Mouse (Mus musculus) G1E-ER4 (cell line): ENCODE data around the gene Myo1b. TPM values are rescaled to one million over a fixed set of nuclear protein-coding genes. Genes with fewer than 3 reads are reported as not detected.

ENCODE experiments used
- GATA1 ChIP-seq: IDR thresholded peaks from one replicate; pipeline ENCODE4 v1.8.0; 2012; ENCODE audit warnings: low read length, inconsistent platforms
- polyA plus RNA-seq: library from polyadenylated mRNA; stranded (reverse); fragments of >175 nt; gene quantifications from 2 replicates; pipeline ENCODE4 v1.2.3, GENCODE M21; 2012

Myo1b gene
- polyA plus RNA-seq = not detected in 2 replicates

DNA sequence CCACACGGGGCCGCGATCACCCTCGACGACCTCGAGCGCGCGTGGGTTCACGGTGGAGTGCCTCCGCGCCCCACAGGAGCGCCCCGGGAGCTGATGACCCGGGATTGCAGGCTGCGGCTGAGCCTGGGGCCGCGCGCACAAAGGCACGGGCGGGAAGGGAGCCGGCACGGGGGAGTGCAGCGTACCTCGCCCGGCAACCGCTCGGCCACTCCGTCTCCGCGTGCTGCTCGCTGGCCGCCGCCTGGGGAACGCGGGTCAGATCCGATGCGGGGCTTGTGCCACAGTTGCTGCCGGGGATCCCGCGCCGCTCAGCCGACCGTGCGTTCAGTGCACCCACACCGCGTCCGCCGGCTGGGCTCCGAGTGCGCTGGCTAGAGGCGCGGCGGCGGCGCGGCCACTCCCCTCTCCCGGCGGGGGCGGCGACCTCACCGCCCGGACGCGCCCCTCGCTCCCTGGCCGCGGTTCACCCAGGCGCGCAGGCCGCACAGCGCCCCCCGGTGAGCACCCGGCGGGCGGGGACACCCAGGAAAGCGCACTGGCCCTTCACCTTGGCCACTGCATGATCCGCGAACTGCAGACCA lies at the start of gene Myo1b:
Gene Myo1b, minus strand, starts transcription at position 496 of the 581 bp plus-strand sequence.
- TF ChIP-seq GATA1 = no peak

DNA sequence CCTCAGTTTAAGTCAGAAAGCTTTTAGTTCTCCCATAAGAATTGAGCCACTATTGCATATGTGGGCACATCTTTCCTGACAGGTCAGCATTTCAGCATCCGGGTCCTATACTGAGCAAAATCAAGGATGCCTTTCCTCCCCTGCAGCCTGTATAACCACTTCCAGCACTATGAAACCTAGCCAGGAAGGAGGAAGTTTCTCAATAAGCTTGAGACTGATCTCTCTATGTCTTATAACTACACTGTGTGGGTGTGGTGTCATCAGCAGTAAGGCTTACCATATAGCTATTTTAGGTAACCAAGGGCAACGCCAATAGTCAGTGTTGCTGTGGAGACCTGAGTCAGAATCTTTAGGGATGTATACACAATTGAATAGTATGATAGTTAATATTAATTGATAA lies 48.8 kb upstream of the Myo1b start:
- no peak for TF ChIP-seq GATA1

DNA sequence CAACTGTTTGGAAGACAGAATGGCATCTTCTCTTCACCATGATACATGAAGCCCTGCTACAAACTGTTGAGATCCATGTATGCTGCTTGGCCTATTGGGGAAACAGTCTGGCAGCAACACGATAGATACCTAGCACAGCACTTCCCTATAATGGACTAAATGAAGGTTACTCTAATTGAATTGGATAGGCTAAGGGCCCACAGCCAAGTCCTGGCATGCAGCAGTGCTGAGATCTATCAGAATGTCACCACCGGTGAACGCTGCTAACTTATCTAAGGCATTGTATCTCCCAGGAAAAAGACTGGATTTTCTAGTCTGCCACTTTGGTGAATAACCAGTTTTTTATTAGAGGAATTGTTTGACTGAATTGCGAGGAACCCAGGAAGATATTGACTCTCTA lies 31.2 kb upstream of the Myo1b start:
- no peak for TF ChIP-seq GATA1

DNA sequence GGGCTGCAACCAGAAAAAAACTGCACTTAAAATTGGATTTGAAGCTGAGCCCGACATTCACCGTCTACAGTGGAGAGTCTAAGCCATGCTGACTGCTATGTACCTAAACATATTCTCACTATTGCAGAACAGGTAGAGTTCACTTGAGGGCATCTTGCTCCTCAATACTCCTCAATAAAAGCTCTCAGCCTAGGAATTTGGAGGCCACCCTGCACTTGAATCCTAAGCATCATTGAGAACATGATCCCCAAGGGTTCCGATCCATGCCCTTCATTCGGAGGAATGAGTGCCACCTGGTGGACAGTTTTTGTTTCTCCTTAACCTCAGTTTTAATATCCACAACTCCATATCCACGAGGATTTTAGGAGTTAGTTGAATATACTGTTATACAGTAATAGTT lies 28.9 kb upstream of the Myo1b start:
- TF ChIP-seq GATA1 = no peak

DNA sequence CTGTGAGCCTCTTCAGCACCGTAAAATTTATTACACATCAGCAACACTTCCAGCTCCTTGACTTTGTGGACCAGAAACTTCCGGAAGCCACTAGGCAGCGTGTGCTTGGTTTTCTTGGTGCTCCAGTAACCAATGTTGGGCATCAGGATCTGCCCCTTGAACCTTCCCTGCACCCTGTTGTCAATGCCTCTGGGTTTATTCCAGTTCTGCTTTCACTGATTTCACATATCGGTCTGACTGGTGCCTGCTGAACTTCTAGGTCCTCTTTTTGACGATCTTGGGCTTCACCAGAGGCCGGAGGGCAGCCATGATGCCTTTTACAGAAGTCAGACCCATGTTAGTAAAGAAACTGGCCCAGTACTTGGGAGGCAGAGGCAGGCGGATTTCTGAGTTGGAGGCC lies 22.5 kb upstream of the Myo1b start:
- TF ChIP-seq GATA1 = no peak

DNA sequence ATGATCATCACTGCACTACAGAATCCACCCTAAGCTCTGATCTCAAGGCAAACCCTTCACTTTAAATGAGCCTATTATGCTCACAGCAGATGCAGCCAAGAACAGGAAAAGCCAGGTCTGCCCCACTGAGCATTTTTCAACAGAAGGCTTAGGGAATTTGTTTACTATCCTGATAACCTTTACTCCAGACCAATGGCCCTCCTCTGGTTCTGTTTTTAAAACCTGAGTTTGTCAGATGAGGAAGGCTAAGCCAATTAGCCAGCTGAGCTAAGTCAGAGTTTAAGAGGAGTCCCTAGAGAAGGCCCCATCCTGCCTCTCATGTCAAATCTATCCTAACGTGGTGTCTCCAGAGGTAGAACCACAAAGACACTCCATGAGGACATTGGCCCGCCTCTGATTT lies 19.1 kb upstream of the Myo1b start:
- no peak for TF ChIP-seq GATA1

DNA sequence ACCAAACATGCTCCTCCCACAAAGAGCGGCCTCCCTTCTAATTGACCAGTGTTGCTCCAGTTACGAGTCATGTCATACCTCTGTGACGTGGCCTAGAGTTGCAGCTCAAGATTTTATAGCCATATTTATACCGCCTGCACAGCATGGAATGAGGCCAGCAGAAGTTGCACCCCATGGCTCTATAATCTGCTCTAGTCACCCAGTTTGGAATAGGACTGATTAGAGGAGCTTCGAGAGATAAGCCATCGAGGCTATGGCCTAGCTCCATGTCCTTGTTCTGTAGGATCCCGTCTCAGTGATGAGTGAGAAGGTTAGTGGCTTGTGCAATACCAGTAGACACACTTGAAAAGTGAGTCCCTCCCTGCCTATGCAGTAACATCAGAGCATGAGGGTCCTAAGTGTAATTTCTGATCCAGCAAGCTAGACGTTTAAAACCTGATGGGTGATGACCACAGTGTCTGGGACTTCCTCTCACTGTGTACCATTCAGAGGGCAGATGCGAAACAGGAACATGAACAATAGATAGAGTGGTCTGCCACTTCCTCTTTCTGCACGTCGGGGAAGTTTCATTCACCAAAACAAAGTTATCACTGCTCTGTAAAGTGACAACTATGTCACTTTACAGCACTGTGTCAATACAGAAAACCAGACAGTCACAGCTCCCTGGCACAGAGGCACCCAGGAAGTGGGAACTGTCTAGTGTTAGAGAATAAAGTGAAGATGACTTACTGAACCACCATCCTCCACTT lies 18.5 kb upstream of the Myo1b start:
- TF ChIP-seq GATA1 = no peak

DNA sequence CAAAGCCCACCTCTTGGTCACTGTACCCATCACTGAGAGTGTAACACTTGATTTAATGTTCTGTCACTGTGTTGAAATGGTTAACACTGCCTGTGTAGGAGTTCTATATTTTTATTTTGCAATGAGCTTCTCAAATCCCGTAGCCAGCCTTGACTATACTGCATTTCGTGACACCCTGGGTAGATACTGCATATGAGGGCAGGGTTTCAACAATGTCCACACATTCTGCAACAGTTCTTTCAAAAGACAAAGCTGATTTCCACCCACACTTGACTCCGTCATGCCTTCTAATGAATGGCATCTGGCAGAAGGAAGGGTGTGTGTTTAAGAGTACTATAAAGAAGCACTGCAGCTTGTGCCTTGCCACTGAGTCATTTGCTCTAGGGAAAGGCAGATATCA lies 17.0 kb upstream of the Myo1b start:
- TF ChIP-seq GATA1 = no peak

DNA sequence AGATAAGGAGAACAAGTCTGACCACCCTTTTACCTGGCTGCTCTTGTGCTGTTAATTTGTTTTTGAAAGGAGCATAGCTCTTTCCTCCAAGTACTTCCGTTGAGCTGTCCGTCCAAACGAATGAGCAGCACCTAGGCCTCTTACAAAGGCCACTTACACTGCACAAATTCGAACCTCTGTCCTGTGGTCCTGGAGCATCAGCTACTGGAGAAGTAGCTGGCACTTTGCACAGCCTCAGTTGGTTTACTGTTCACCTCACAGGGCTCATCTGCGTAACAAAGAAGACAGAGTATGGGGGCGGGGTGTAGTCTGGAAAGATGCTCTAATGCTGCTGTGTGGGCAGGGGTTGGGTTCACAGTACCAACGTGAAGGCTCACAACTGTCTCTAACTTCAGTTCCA lies 15.7 kb upstream of the Myo1b start:
- no peak for TF ChIP-seq GATA1

DNA sequence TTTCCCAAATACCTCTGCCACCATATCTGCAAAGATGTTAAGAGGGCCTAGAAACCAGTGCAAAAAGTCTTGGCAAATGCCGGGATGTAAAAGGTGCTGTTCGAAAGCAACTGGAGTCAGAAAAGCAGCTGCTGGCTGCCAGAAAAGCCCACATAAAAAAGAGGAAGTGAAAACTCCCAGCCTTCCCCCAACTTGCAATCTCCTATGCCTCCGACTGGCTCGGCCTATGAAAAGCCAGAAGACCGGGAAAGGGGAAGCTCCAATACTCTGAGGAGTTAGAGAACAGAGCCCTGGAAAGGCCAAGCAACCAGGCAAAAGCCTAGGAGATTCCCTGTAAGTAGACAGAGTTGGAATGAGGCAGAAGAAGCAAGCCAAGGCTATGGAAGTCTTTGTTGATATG lies 14.7 kb upstream of the Myo1b start:
- TF ChIP-seq GATA1 = no peak

DNA sequence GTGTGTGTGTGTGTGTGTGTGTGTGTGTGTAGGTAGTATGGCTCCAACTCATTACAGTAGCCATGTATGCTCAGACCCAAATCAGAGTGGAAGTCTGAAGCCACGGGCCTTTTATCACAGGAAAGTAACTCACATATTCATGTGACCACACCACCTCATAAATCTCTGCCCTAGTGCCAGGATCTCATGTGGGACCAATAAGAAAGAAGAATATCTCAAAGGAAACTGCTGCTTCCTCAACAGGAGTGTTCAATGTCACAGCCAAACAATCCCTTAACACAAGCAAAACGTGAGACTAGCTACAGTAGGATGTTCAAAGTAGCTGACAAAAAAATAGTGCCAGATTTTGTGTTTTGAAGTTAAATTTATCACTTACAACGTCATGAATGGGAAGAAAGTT lies 13.7 kb upstream of the Myo1b start:
- no peak for TF ChIP-seq GATA1

DNA sequence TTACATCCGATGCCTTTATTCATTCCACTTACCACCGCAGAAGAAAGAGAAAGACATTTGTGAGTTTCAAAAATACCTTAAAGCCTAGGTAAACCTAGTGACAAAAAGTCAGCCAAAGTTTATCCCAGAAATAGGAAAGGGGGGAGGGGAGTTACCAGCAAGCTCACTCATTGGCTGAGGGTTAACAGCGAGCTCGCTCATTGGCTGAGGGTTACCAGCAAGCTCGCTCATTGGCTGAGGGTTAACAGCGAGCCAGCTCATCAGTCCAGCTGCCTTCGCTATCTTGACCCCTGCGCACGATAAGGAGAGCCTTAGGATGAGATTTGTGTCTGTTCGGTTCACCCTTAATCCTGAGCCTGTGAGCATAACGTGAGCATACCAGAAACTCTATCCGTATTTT lies 6.9 kb upstream of the Myo1b start:
- no peak for TF ChIP-seq GATA1

DNA sequence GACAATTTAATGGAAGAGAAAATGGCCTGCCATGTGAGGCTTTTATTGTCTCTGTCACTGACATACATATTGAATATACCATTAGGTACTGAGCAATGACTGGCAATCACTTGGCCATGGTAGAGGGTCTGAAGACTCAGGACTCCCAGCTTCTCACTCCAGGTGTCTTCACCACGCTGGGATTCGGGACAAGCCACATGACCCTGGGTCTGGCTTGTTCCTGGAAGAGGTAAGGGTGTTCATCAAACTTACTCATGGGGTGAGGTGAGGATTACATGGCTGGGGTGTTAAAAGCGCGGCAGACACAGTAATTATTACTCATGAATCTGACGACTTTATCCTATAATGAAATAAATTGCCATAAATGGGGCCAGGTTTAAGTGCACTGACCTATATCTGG lies 405 bp upstream of the Myo1b start:
- no peak for TF ChIP-seq GATA1

DNA sequence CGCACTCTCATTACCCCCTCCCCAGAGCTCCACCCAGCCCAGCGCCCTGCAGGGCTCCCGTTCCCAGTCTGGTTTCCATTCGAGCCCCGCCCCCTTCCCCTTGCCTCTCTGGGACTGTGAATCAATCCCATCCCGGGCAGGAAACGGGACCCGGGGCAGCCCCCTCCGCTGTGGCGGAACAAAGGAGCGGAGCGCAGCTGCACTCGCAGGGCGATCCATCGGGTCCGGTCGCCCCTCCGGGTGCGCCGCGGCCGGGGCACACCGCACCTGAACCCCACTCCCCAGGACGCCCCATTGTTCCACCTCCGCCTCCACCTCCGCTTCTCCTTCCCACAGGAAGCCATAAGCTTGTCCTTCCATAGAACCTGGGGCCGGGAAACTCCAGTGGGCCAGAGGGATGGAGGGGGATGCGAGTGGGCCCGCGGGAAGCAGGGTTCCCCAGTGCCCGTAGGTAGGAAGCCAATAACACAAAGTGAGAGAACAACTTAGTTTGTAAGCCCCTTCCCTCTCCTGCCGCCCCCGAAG lies 758 bp downstream of the Myo1b start:
- TF ChIP-seq GATA1 = no peak

DNA sequence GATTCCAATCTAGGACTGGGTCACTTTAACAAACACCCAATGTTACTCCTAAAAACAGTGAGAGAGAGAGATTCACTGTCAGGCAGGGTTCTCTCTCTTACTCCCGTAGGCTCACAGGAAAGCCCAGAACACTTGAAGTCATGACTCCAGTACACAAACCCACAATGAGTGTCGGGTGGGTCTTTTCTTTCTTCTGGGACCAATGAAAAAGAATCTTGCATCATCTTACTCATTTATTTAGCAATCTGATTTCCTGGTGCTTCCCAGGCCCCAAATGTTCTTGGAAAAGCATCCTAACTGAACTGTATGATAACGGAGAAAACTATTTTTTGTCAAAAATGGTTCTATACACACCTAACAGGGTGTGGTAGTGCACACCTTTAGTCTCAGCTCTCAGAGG lies 1.8 kb downstream of the Myo1b start:
- TF ChIP-seq GATA1 = no peak

DNA sequence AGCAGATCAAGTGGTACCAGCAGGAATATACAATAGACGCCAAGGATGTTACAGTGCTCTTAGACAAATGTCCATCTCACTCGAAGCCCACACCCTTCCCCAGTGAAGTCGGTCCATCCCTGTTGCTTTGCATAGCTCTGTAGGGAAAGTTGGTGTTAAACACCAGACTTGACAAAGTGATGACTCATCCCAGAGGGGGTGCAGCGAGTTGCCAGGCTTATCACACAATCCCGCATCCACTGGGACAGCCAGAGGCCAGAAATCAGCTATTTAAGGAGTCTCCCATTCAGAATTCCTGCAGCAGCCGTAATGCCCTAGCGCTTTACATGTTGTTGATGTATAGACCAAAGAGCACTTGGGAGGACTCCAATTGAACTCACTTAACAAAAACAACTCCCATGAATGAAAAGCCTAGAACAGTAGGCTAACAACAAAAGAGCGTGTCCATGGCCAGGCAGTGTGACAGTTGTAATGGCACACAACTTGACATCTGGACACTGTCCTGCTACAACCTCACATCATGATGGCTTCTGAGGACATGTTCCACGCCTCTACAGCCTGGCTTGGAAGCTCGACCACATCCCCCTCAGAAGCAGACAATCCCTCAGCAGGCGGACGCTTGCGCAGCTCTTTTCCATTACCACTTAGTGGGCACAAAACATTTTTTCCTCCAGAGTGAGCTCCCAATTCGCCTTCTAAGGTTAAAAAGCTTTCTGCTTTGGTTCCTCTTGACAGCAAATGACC lies 2.6 kb downstream of the Myo1b start:
- no peak for TF ChIP-seq GATA1

DNA sequence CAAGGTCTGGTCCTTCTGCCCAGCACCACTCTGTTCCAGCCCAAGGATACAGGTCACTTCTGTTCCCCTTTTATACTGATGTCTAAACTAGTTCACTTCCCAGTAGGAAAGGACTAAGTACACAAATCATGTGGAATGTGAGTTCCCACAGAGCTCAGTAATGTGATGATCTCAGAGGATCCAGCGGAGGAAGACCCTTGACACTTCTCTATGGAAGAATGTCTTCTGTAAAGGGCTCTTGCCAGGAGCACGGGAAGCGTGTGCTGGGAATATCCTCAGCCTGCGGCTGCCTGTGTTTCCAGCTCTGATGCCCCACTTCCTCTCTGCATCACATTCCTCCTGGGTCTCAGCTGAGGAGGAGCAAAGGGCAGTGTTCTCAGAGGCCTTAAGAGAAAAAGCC lies 4.5 kb downstream of the Myo1b start:
- TF ChIP-seq GATA1 = no peak

DNA sequence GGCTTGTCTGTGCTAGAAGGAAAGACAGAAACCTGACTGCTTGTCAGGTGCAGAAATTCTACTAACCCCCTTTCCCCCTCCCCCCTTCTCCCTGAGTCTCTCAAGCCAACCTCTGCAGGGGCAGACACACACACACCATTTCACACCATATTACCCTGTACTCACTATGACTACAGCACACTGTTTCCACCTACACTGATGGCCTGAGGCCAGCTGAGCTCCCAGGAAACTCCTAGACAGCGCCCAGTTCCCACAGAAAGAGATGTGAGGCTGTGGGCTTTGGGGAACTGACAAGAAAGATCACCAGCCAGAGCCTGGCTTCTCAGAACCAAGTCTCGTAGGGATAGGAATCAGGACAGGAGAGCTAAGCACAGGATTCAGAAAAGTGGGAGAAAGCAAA lies 6.7 kb downstream of the Myo1b start:
- TF ChIP-seq GATA1 = no peak
